Mouse (Mus musculus): ENCODE data around the gene Dis3l.

GRCm38 (mm10) chr9:64323976-64324375, 17.1 kb downstream of the Dis3l start:
- TF ChIP-seq CTCF (IDR thresholded peaks at IDR 0.05; ENCODE audit: control insufficient read depth, insufficient read depth, insufficient replicate concordance, low read depth, low read length) (no peak), POLR2A (IDR thresholded peaks at IDR 0.05; ENCODE audit: control insufficient read depth, low read depth, low read length) (no peak)
